21 mouse cellular contexts compared by ENCODE assay signal in genomic region chr13:113663883-113664282, GRCm38 (mm10). TPM values are rescaled to one million over a fixed set of nuclear protein-coding genes. Genes with fewer than 3 reads are reported as not detected.
DNase-seq lines count a peak whose midpoint lies in the region; ATAC-seq and TF ChIP-seq lines count a peak whose summit lies in the region.
"Had no signal": no experiment of that assay in that cellular context is flagged by ENCODE, and none has a peak within 500 bp of the region (broad histone marks: within the 10 kb centered on the region; RNA-seq: fewer than 3 reads in every experiment).

No protein-coding gene starts in this region.

- no peak for TF ChIP-seq CTCF in hindbrain, postnatal 0 days (IDR thresholded peaks at IDR 0.05; ENCODE audit: low read depth)

- no peak for ATAC-seq in hindbrain, postnatal 0 days
- no peak for ATAC-seq in hindbrain, embryonic 14.5 days (ENCODE audit: low FRiP score)
- no peak for ATAC-seq in forebrain, embryonic 16.5 days
- ATAC-seq: liver, postnatal 0 days had no signal

- intact Hi-C loops in heart, postnatal 14 days (cut with DNase I): loop anchor here (10.0 kb wide), 1 partner anchor 619 kb away; the partner anchor contains the start of gene Gpx8

- DNase-seq in heart, adult 11 months: peak; percentile 74
- DNase-seq in heart, postnatal 14 days: no peak
- no peak for DNase-seq in hindbrain, postnatal 0 days (ENCODE audit: low spot score)
- no peak for DNase-seq in hindbrain, embryonic 14.5 days (ENCODE audit: low spot score)
- DNase-seq in brain, adult 2 months (ENCODE audit: low read depth, low spot score): peak; percentile 43
- no peak for DNase-seq in retina, postnatal 1 day
- DNase-seq in cerebellum, adult 18-20 months: no peak
- DNase-seq: B cell, adult 2 months; liver, postnatal 0 days; lung, postnatal 36 days; thymus, adult 2 months had no signal

- H3K4me3 ChIP-seq in hindbrain, postnatal 0 days (ENCODE audit: low read length): no peak overlapping the region
- H3K4me3 ChIP-seq in hindbrain, embryonic 14.5 days (replicated peaks; ENCODE audit: low read length): no peak overlapping the region
- no peak overlapping the region for H3K4me3 ChIP-seq in forebrain, embryonic 16.5 days (replicated peaks; ENCODE audit: low read length)
- H3K4me3 ChIP-seq: midbrain, embryonic 10.5 days had no signal

- no peaks in the 10 kb centered on the region for H3K36me3 ChIP-seq in hindbrain, postnatal 0 days (ENCODE audit: insufficient read depth, low read length)
- H3K36me3 ChIP-seq in hindbrain, embryonic 14.5 days (replicated peaks; ENCODE audit: control insufficient read depth, insufficient read depth): no peaks in the 10 kb centered on the region
- no peaks in the 10 kb centered on the region for H3K36me3 ChIP-seq in forebrain, embryonic 16.5 days (ENCODE audit: control insufficient read depth, insufficient read depth)
- H3K36me3 ChIP-seq: limb, embryonic 15.5 days; midbrain, embryonic 10.5 days had no signal

- peak overlapping the region; percentile 43 for H3K4me2 ChIP-seq in hindbrain, postnatal 0 days (ENCODE audit: low read depth, low read length)
- no peak overlapping the region for H3K4me2 ChIP-seq in hindbrain, embryonic 14.5 days (replicated peaks)
- H3K4me2 ChIP-seq in forebrain, embryonic 16.5 days (ENCODE audit: low read length): peak overlapping the region; percentile 41

- peaks cover 4% of the 10 kb centered on the region; the same call in 1 of the 2 replicates for H3K4me1 ChIP-seq in hindbrain, postnatal 0 days (ENCODE audit: insufficient read depth, low read length)
- no peaks in the 10 kb centered on the region for H3K4me1 ChIP-seq in hindbrain, embryonic 14.5 days (replicated peaks; ENCODE audit: control insufficient read depth, insufficient read depth, low read length)
- H3K4me1 ChIP-seq in forebrain, embryonic 16.5 days (replicated peaks; ENCODE audit: control insufficient read depth, insufficient read depth, low read length): peaks cover 8% of the 10 kb centered on the region

- peak overlapping the region; percentile 66; the same call in 1 of the 2 replicates for H3K27ac ChIP-seq in hindbrain, postnatal 0 days
- no peak overlapping the region for H3K27ac ChIP-seq in hindbrain, embryonic 14.5 days
- no peak overlapping the region for H3K27ac ChIP-seq in forebrain, embryonic 16.5 days (ENCODE audit: low read length)
- H3K27ac ChIP-seq: limb, embryonic 15.5 days; midbrain, embryonic 10.5 days had no signal

- H3K9me3 ChIP-seq in hindbrain, postnatal 0 days (ENCODE audit: low read length): no peaks in the 10 kb centered on the region
- H3K9me3 ChIP-seq in hindbrain, embryonic 14.5 days (ENCODE audit: control insufficient read depth, low read length): no peaks in the 10 kb centered on the region
- no peaks in the 10 kb centered on the region for H3K9me3 ChIP-seq in forebrain, embryonic 16.5 days (ENCODE audit: control insufficient read depth, low read length)
- H3K9me3 ChIP-seq: limb, embryonic 15.5 days; midbrain, embryonic 10.5 days had no signal

- H3K9ac ChIP-seq in hindbrain, postnatal 0 days (replicated peaks; ENCODE audit: low read length): no peak overlapping the region
- H3K9ac ChIP-seq in hindbrain, embryonic 14.5 days: no peak overlapping the region
- no peak overlapping the region for H3K9ac ChIP-seq in forebrain, embryonic 16.5 days (replicated peaks; ENCODE audit: low read depth, low read length)
- H3K9ac ChIP-seq: limb, embryonic 15.5 days; liver, postnatal 0 days had no signal

- no peaks in the 10 kb centered on the region for H3K27me3 ChIP-seq in hindbrain, postnatal 0 days (ENCODE audit: insufficient read depth, low read length)
- H3K27me3 ChIP-seq in hindbrain, embryonic 14.5 days (ENCODE audit: control insufficient read depth, insufficient read depth, low read length): no peaks in the 10 kb centered on the region
- no peaks in the 10 kb centered on the region for H3K27me3 ChIP-seq in forebrain, embryonic 16.5 days (replicated peaks; ENCODE audit: control insufficient read depth, insufficient read depth, low read length)
- H3K27me3 ChIP-seq: limb, embryonic 15.5 days had no signal

- 69% methylated on average over 7 of the region's 7 CpGs for WGBS in hindbrain, postnatal 0 days
- 73% methylated on average over 7 of the region's 7 CpGs for WGBS in hindbrain, embryonic 14.5 days
- 65% methylated on average over 7 of the region's 7 CpGs for WGBS in forebrain, embryonic 16.5 days

RNA-seq across cellular contexts. Expression of gene Hspb3, which starts 0.4 kb away (rescaled TPM):
- 10 to 100 TPM; 13.7 to 16.2 TPM for total RNA-seq in heart, postnatal 14 days (2021)
- 0.21 and 0.47 TPM in 2 replicates for total RNA-seq in hindbrain, postnatal 0 days (2014; rRNA removed)
- polyA plus RNA-seq in hindbrain, postnatal 0 days (2015; fragmentation: Nextera tagmentation; extraction: Ambion mirVana): 0.55 and 1.1 TPM in 2 replicates
- polyA plus RNA-seq in hindbrain, embryonic 14.5 days (2014; fragmentation: Nextera tagmentation; extraction: Ambion mirVana): 0.25 TPM in 1 of 2 replicates, not detected in the other
- 1.1 and 1.4 TPM in 2 replicates for polyA plus RNA-seq in forebrain, embryonic 16.5 days (2015; fragmentation: Nextera tagmentation; extraction: Ambion mirVana)
- total RNA-seq: adrenal gland, adult 18-20 months; common myeloid progenitor, adult 5-6 weeks had no signal
- polyA plus RNA-seq: gonadal fat pad, adult 2 months; intestine, embryonic 14.5 days; kidney, embryonic 14.5 days; large intestine, adult 2 months; liver, postnatal 0 days; midbrain, embryonic 10.5 days; stomach, embryonic 14.5 days had no signal

RNA-seq across cellular contexts. Expression of gene Snx18, which starts 45.5 kb away (rescaled TPM):
- total RNA-seq in heart, postnatal 14 days (2021): 10 to 100 TPM; 28.4 to 28.7 TPM
- total RNA-seq in hindbrain, postnatal 0 days (2014; rRNA removed): 38.2 and 44.4 TPM in 2 replicates
- 11.1 and 11.5 TPM in 2 replicates for polyA plus RNA-seq in hindbrain, postnatal 0 days (2015; fragmentation: Nextera tagmentation; extraction: Ambion mirVana)
- 15.8 and 16.2 TPM in 2 replicates for polyA plus RNA-seq in hindbrain, embryonic 14.5 days (2014; fragmentation: Nextera tagmentation; extraction: Ambion mirVana)
- polyA plus RNA-seq in forebrain, embryonic 16.5 days (2015; fragmentation: Nextera tagmentation; extraction: Ambion mirVana): 8.4 and 10.9 TPM in 2 replicates

Comparison
In these comparisons a context has a peak if more than half of its experiments do, and no peak if none do; other contexts are left out.
1. DNase-seq: peak in heart, adult 11 months (single experiment) and brain, adult 2 months (single experiment); none in heart, postnatal 14 days (0 of 2), hindbrain, postnatal 0 days (single experiment), hindbrain, embryonic 14.5 days (single experiment), retina, postnatal 1 day (single experiment) and cerebellum, adult 18-20 months (0 of 2).